Mouse (Mus musculus): ENCODE data around the gene Gde1.

DNA sequence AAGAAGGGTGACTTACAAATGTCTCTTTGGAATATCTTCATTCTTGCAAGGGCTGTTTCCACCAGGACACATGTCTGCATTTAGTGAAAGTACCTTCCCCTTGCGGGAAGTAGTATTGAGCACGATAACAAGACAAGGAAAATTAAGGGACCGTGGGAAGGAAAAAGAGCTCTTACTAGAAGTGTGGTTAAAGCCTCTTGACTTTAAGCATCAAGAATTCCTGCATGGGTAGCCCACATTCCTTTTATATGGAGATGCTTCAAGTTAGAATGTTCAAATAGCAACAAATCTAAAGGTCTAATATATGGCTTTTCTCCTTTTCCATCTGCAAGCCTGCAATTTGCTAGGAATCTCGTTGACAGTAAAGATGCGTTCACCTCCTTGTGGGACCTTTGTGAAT lies 910 bp upstream of the Gde1 start:
- no peak for TF ChIP-seq CTCF (IDR thresholded peaks at IDR 0.05; ENCODE audit: borderline replicate concordance, insufficient read depth, low read length)
- TF ChIP-seq POLR2A (IDR thresholded peaks at IDR 0.05; ENCODE audit: low read depth, low read length): no peak

Data from embryonic fibroblast, embryonic 13.5 days (primary cell).